Mouse (Mus musculus) MEL (cell line): ENCODE results near the gene Rnf157. TPM values are rescaled to one million over a fixed set of nuclear protein-coding genes. Genes with fewer than 3 reads are reported as not detected.
A peak's percentile ranks its signal among the peaks of the same experiment; 100 is the strongest.

ENCODE experiments used
- DNase-seq: peaks from one replicate; pipeline ENCODE4 v3.0.0; 2011; ENCODE audit warnings: low read depth, low spot score
- H3K27ac ChIP-seq: 2 replicates; pipeline ENCODE4 v1.5.1; 2012; ENCODE audit warnings: low read depth, mild to moderate bottlenecking, control low read depth, low read length, moderate library complexity; ENCODE audit not compliant: control insufficient read depth
- H3K27me3 ChIP-seq, 2 experiments: fragments of 150-350 bp in 1 of 2; sonication (generic) in 1 of 2; 2 replicates each; pipeline ENCODE4 v1.6.1; 2012; ENCODE audit warnings: low read length in 2 of 2, mild to moderate bottlenecking in 2 of 2, improper control_type of control experiment in 1 of 2, moderate library complexity in 1 of 2; ENCODE audit not compliant: insufficient read depth in 2 of 2, control insufficient read depth in 1 of 2
- H3K36me3 ChIP-seq, 2 experiments: 2 replicates each; pipeline ENCODE4 v1.6.1; 2012 to 2014; ENCODE audit warnings: low read length in 2 of 2, improper control_type of control experiment in 1 of 2, inconsistent platforms in 1 of 2, mild to moderate bottlenecking in 1 of 2; ENCODE audit not compliant: insufficient read depth in 2 of 2, control insufficient read depth in 1 of 2
- H3K4me1 ChIP-seq, 2 experiments: fragments of 150-350 bp in 1 of 2; sonication (generic) in 1 of 2; 2 replicates each; pipeline ENCODE4 v1.6.1; 2012; ENCODE audit warnings: low read length in 2 of 2, improper control_type of control experiment in 1 of 2, mild to moderate bottlenecking in 1 of 2; ENCODE audit not compliant: insufficient read depth in 2 of 2, control insufficient read depth in 1 of 2
- H3K4me3 ChIP-seq, 2 experiments: fragments of 150-350 bp in 1 of 2; sonication (generic) in 1 of 2; 2 replicates each; pipeline ENCODE4 v1.5.1; 2012; ENCODE audit warnings: low read depth in 2 of 2, low read length in 2 of 2, mild to moderate bottlenecking in 2 of 2, moderate library complexity in 2 of 2, control low read depth in 1 of 2, improper control_type of control experiment in 1 of 2; ENCODE audit not compliant: control insufficient read depth in 1 of 2, insufficient read depth in 1 of 2
- H3K79me2 ChIP-seq: 2 replicates; pipeline ENCODE4 v1.6.1; 2012; ENCODE audit warnings: mild to moderate bottlenecking, low read length, moderate library complexity; ENCODE audit not compliant: control insufficient read depth, poor library complexity, insufficient read depth
- H3K9ac ChIP-seq: 2 replicates; pipeline ENCODE4 v1.6.1; 2012; ENCODE audit warnings: low read depth, mild to moderate bottlenecking, control low read depth, low read length, moderate library complexity; ENCODE audit not compliant: control insufficient read depth, poor library complexity, severe bottlenecking
- H3K9me3 ChIP-seq: fragments of 150-350 bp; sonication (generic); replicated peaks from 2 replicates; pipeline ENCODE4 v1.6.1; 2012; ENCODE audit warnings: mild to moderate bottlenecking, low read length, improper control_type of control experiment, moderate library complexity; ENCODE audit not compliant: insufficient read depth
- BHLHE40 ChIP-seq: IDR thresholded peaks from 2 replicates; pipeline ENCODE4 v1.6.1; 2012; ENCODE audit warnings: low read depth, mild to moderate bottlenecking, inconsistent platforms, low read length, improper control_type of control experiment, borderline replicate concordance
- CHD1 ChIP-seq: IDR thresholded peaks from 2 replicates; pipeline ENCODE4 v1.6.1; 2012; ENCODE audit warnings: low read depth, mild to moderate bottlenecking, inconsistent platforms, low read length, improper control_type of control experiment
- CHD2 ChIP-seq: IDR thresholded peaks from 2 replicates; pipeline ENCODE4 v1.6.1; 2011; ENCODE audit warnings: low read length, improper control_type of control experiment
- CTCF ChIP-seq, 3 experiments: IDR thresholded peaks in 2 of 3; conservative IDR thresholded peaks in 1 of 3; 2 replicates each; pipeline ENCODE4 v1.5.1; 2011 to 2012; ENCODE audit warnings: low read length in 3 of 3, low read depth in 2 of 3, mild to moderate bottlenecking in 2 of 3, improper control_type of control experiment in 1 of 3, inconsistent platforms in 1 of 3, mixed read lengths in 1 of 3, moderate library complexity in 1 of 3; ENCODE audit not compliant: control insufficient read depth in 1 of 3, insufficient read depth in 1 of 3, poor library complexity in 1 of 3, severe bottlenecking in 1 of 3
- E2F4 ChIP-seq: IDR thresholded peaks from 2 replicates; pipeline ENCODE4 v1.6.1; 2011; ENCODE audit warnings: low read depth, low read length, improper control_type of control experiment, borderline replicate concordance
- ELF1 ChIP-seq: IDR thresholded peaks from 2 replicates; pipeline ENCODE4 v1.6.1; 2014; ENCODE audit warnings: low read depth, mild to moderate bottlenecking, inconsistent platforms, low read length, improper control_type of control experiment, moderate library complexity
- EP300 ChIP-seq, 2 experiments: IDR thresholded peaks; 2 replicates each; pipeline ENCODE4 v1.6.1; 2011; ENCODE audit warnings: improper control_type of control experiment in 2 of 2, low read length in 2 of 2, low read depth in 1 of 2, mild to moderate bottlenecking in 1 of 2
- ETS1 ChIP-seq: IDR thresholded peaks from 2 replicates; pipeline ENCODE4 v1.6.1; 2012; ENCODE audit warnings: low read depth, mild to moderate bottlenecking, inconsistent platforms, low read length, improper control_type of control experiment, moderate library complexity
- GABPA ChIP-seq: IDR thresholded peaks from 2 replicates; pipeline ENCODE4 v1.6.1; 2012; ENCODE audit warnings: low read depth, mild to moderate bottlenecking, inconsistent platforms, low read length, improper control_type of control experiment, moderate library complexity
- JUND ChIP-seq: IDR thresholded peaks from 2 replicates; pipeline ENCODE4 v1.6.1; 2011; ENCODE audit warnings: low read depth, mild to moderate bottlenecking, improper control_type of control experiment, low read length
- KAT2A ChIP-seq: conservative IDR thresholded peaks from 2 replicates; pipeline ENCODE4 v1.6.1; 2012; ENCODE audit warnings: low read depth, low read length, improper control_type of control experiment, inconsistent platforms
- MAFK ChIP-seq: IDR thresholded peaks from 2 replicates; pipeline ENCODE4 v1.6.1; 2011; ENCODE audit warnings: low read depth, mild to moderate bottlenecking, low read length, improper control_type of control experiment, borderline replicate concordance
- MAX ChIP-seq: IDR thresholded peaks from 2 replicates; pipeline ENCODE4 v1.6.1; 2011; ENCODE audit warnings: low read length, improper control_type of control experiment
- MAZ ChIP-seq: IDR thresholded peaks from 2 replicates; pipeline ENCODE4 v1.6.1; 2012; ENCODE audit warnings: low read depth, mild to moderate bottlenecking, inconsistent platforms, low read length, improper control_type of control experiment
- MEF2A ChIP-seq: IDR thresholded peaks from 2 replicates; pipeline ENCODE4 v1.6.1; 2014; ENCODE audit warnings: low read depth, mild to moderate bottlenecking, inconsistent platforms, low read length, improper control_type of control experiment; ENCODE audit not compliant: poor library complexity, insufficient replicate concordance, severe bottlenecking; ENCODE audit errors: extremely low read depth
- MXI1 ChIP-seq: IDR thresholded peaks from 2 replicates; pipeline ENCODE4 v1.6.1; 2011; ENCODE audit warnings: mild to moderate bottlenecking, low read depth, low read length, improper control_type of control experiment
- MYB ChIP-seq: IDR thresholded peaks from 2 replicates; pipeline ENCODE4 v1.6.1; 2011; ENCODE audit warnings: mild to moderate bottlenecking, low read depth, low read length, improper control_type of control experiment
- MYC ChIP-seq: IDR thresholded peaks from 2 replicates; pipeline ENCODE4 v1.6.1; 2011; ENCODE audit warnings: low read depth, mild to moderate bottlenecking, low read length, improper control_type of control experiment, moderate library complexity
- NELFE ChIP-seq: IDR thresholded peaks from 2 replicates; pipeline ENCODE4 v1.6.1; 2011; ENCODE audit warnings: low read depth, low read length, improper control_type of control experiment
- NRF1 ChIP-seq: IDR thresholded peaks from 2 replicates; pipeline ENCODE4 v1.6.1; 2014; ENCODE audit warnings: low read depth, mild to moderate bottlenecking, inconsistent platforms, low read length, improper control_type of control experiment, moderate library complexity; ENCODE audit not compliant: poor library complexity, insufficient read depth, severe bottlenecking
- POLR2A ChIP-seq, 2 experiments: IDR thresholded peaks; 2 replicates each; pipeline ENCODE4 v1.6.1; 2011 to 2012; ENCODE audit warnings: low read length in 2 of 2, mild to moderate bottlenecking in 2 of 2, control low read depth in 1 of 2, improper control_type of control experiment in 1 of 2, low read depth in 1 of 2, moderate library complexity in 1 of 2; ENCODE audit not compliant: control insufficient read depth in 1 of 2, insufficient read depth in 1 of 2, poor library complexity in 1 of 2
- POLR2AphosphoS2 ChIP-seq: IDR thresholded peaks from 2 replicates; pipeline ENCODE4 v1.6.1; 2011; ENCODE audit warnings: low read length, improper control_type of control experiment
- POLR2AphosphoS5 ChIP-seq: IDR thresholded peaks from 2 replicates; pipeline ENCODE4 v1.6.1; 2012; ENCODE audit warnings: low read depth, borderline replicate concordance, mild to moderate bottlenecking, inconsistent platforms, low read length, moderate library complexity, mixed read lengths
- RAD21 ChIP-seq: IDR thresholded peaks from 2 replicates; pipeline ENCODE4 v1.6.1; 2011; ENCODE audit warnings: mild to moderate bottlenecking, low read depth, low read length, improper control_type of control experiment
- RCOR1 ChIP-seq: IDR thresholded peaks from 2 replicates; pipeline ENCODE4 v1.6.1; 2012; ENCODE audit warnings: low read depth, mild to moderate bottlenecking, inconsistent platforms, low read length, improper control_type of control experiment
- SIN3A ChIP-seq: IDR thresholded peaks from 2 replicates; pipeline ENCODE4 v1.6.1; 2012; ENCODE audit warnings: low read length, improper control_type of control experiment, inconsistent platforms
- SMC3 ChIP-seq: IDR thresholded peaks from 2 replicates; pipeline ENCODE4 v1.6.1; 2011; ENCODE audit warnings: low read depth, low read length, improper control_type of control experiment
- TAL1 ChIP-seq: IDR thresholded peaks from 2 replicates; pipeline ENCODE4 v1.6.1; 2012; ENCODE audit warnings: mild to moderate bottlenecking, inconsistent platforms, low read length, moderate library complexity, mixed read lengths
- TCF12 ChIP-seq: IDR thresholded peaks from 2 replicates; pipeline ENCODE4 v1.6.1; 2014; ENCODE audit warnings: low read depth, mild to moderate bottlenecking, inconsistent platforms, low read length, improper control_type of control experiment, moderate library complexity
- UBTF ChIP-seq: IDR thresholded peaks from 2 replicates; pipeline ENCODE4 v1.6.1; 2012; ENCODE audit warnings: low read depth, mild to moderate bottlenecking, inconsistent platforms, low read length, improper control_type of control experiment, moderate library complexity, borderline replicate concordance; ENCODE audit not compliant: insufficient read depth
- USF1 ChIP-seq: IDR thresholded peaks from 2 replicates; pipeline ENCODE4 v1.6.1; 2014; ENCODE audit warnings: low read depth, mild to moderate bottlenecking, inconsistent platforms, low read length, improper control_type of control experiment, moderate library complexity
- USF2 ChIP-seq, 2 experiments: IDR thresholded peaks; 2 replicates each; pipeline ENCODE4 v1.6.1; 2011 to 2012; ENCODE audit warnings: improper control_type of control experiment in 2 of 2, low read length in 2 of 2, borderline replicate concordance in 1 of 2, inconsistent platforms in 1 of 2, low read depth in 1 of 2, mild to moderate bottlenecking in 1 of 2; ENCODE audit not compliant: insufficient read depth in 1 of 2
- ZC3H11A ChIP-seq: IDR thresholded peaks from 2 replicates; pipeline ENCODE4 v1.6.1; 2012; ENCODE audit warnings: low read depth, mild to moderate bottlenecking, inconsistent platforms, low read length, improper control_type of control experiment
- ZKSCAN1 ChIP-seq: IDR thresholded peaks from 2 replicates; pipeline ENCODE4 v1.6.1; 2012; ENCODE audit warnings: low read depth, mild to moderate bottlenecking, inconsistent platforms, low read length, improper control_type of control experiment, moderate library complexity
- ZMIZ1 ChIP-seq: IDR thresholded peaks from 2 replicates; pipeline ENCODE4 v1.6.1; 2012; ENCODE audit warnings: low read depth, mild to moderate bottlenecking, inconsistent platforms, low read length, improper control_type of control experiment, moderate library complexity
- ZNF384 ChIP-seq: IDR thresholded peaks from 2 replicates; pipeline ENCODE4 v1.6.1; 2012; ENCODE audit warnings: low read depth, mild to moderate bottlenecking, inconsistent platforms, low read length, improper control_type of control experiment
- polyA plus RNA-seq, 2 experiments: library from polyadenylated mRNA; stranded (reverse) in 1 of 2; unstranded in 1 of 2; fragments of >175 nt in 1 of 2; fragments of >200 nt in 1 of 2; gene quantifications; 2 replicates each; pipeline versions ENCODE4 v1.2.1 to v1.2.4; 2012; ENCODE audit warnings: low replicate concordance in 2 of 2, low read depth in 1 of 2; ENCODE audit not compliant: insufficient read length in 2 of 2, insufficient read depth in 1 of 2, missing spikeins in 1 of 2
- total RNA-seq: library from RNA; depleted of rRNA; stranded (reverse); fragments of 300-350 nt; gene quantifications from 2 replicates; pipeline ENCODE4 v1.2.3, GENCODE M21; 2012

Gene Rnf157
- total and polyA plus RNA-seq, 3 experiments = 7.5 to 10.9 TPM; not detected in 1

GRCm38 (mm10) chr11:116436725-116437331, 24.0 kb upstream of the Rnf157 start:
- peak; percentile 87 for DNase-seq
- Histone ChIP-seq H3K4me1 (peaks cover 14 to 38% of the 10 kb centered on the region in 2 experiments), H3K4me3 (peak overlapping the region; percentile 30; a peak in 3 of 4 replicates)
- TF ChIP-seq GABPA (no peak), RAD21 (no peak), ZNF384 (0 out of 2 replicates have a peak, but pooled peaks have one; percentile 3), MAZ (0 out of 2 replicates have a peak, but pooled peaks have one; percentile 12), ETS1 (peak; percentile 48; the same call in 1 of the 2 replicates), EP300 (IDR thresholded peaks at IDR 0.05; ENCODE audit: low read depth in 1 of 2, low read length in 2 of 2) (no peak; a peak in 1 of 4 replicates), MAFK (no peak), MXI1 (no peak), ELF1 (no peak; the same call in 1 of the 2 replicates), KAT2A (no peak), MYC (no peak), POLR2AphosphoS2 (no peak), POLR2AphosphoS5 (no peak), MAX (no peak), SIN3A (peak; percentile 72), BHLHE40 (no peak; the same call in 1 of the 2 replicates), NRF1 (no peak), UBTF (no peak), USF1 (no peak), JUND (no peak), TAL1 (no peak), TCF12 (peak; percentile 26; the same call in 1 of the 2 replicates), ZMIZ1 (peak; percentile 39; the same call in 1 of the 2 replicates), MEF2A (peak; percentile 63; the same call in 1 of the 2 replicates), CHD2 (peak; percentile 30; the same call in 1 of the 2 replicates), SMC3 (no peak), CHD1 (peak; percentile 38; the same call in 1 of the 2 replicates), ZKSCAN1 (no peak), E2F4 (no peak), MYB (no peak), ZC3H11A (no peak), NELFE (peak; percentile 15), USF2 (IDR thresholded peaks at IDR 0.05; ENCODE audit: borderline replicate concordance in 1 of 2, insufficient read depth in 1 of 2, low read depth in 1 of 2, low read length in 2 of 2) (no peak), POLR2A (IDR thresholded peaks at IDR 0.05; ENCODE audit: control insufficient read depth in 1 of 2, insufficient read depth in 1 of 2, low read depth in 1 of 2, low read length in 2 of 2, poor library complexity in 1 of 2) (peak in 1 of 2 experiments; percentile 46; a peak in 1 of 4 replicates), CTCF (IDR thresholded peaks at IDR 0.05 in 2 of 3, conservative IDR thresholded peaks at IDR 0.05 in 1 of 3; ENCODE audit: control insufficient read depth in 1 of 3, insufficient read depth in 1 of 3, low read depth in 2 of 3, low read length in 3 of 3, poor library complexity in 1 of 3, severe bottlenecking in 1 of 3) (no peak), RCOR1 (peak; percentile 58; the same call in 1 of the 2 replicates)

More at GRCm38 (mm10) chr11:116436725-116437331, 24.0 kb upstream of the Rnf157 start:
- Histone ChIP-seq H3K27me3 (no peaks in the 10 kb centered on the region), H3K36me3 (peaks cover 0 to 29% of the 10 kb centered on the region in 2 experiments; a peak in 3 of 4 replicates), H3K9me3 (no peaks in the 10 kb centered on the region), H3K79me2 (peaks cover 10% of the 10 kb centered on the region), H3K9ac (peak overlapping the region; percentile 91), H3K27ac (peak overlapping the region; percentile 97)
